Mouse (Mus musculus) intestine, embryonic 16.5 days (tissue): Measurements from ENCODE around the gene Tnr. TPM values are rescaled to one million over a fixed set of nuclear protein-coding genes. Genes with fewer than 3 reads are reported as not detected.

Source experiments
- ATAC-seq: fragments of 200-750 bp; cut with Nextera tagmentation; 2 replicates; pipeline ENCODE4 v1.8.0; 2017; ENCODE audit warnings: moderate TSS enrichment, moderate library complexity
- H3K27ac ChIP-seq: fragments of 300-500 bp; sonication (generic); 2 replicates; pipeline ENCODE4 v1.5.1; 2014; ENCODE audit warnings: mild to moderate bottlenecking, low read length
- H3K27me3 ChIP-seq: fragments of 300-500 bp; sonication (generic); replicated peaks from 2 replicates; pipeline ENCODE4 v1.6.1; 2014; ENCODE audit warnings: low read length, control low read depth, mixed read lengths; ENCODE audit not compliant: control insufficient read depth, insufficient read depth
- H3K36me3 ChIP-seq: fragments of 300-500 bp; sonication (generic); 2 replicates; pipeline ENCODE4 v1.6.1; 2014; ENCODE audit warnings: low read length, control low read depth; ENCODE audit not compliant: control insufficient read depth, insufficient read depth
- H3K4me1 ChIP-seq: fragments of 300-500 bp; sonication (generic); 2 replicates; pipeline ENCODE4 v1.6.1; 2014; ENCODE audit warnings: low read length, control low read depth, mixed read lengths; ENCODE audit not compliant: control insufficient read depth, insufficient read depth
- H3K4me2 ChIP-seq: fragments of 300-500 bp; sonication (generic); 2 replicates; pipeline ENCODE4 v1.6.1; 2014; ENCODE audit warnings: low read depth, low read length, control low read depth
- H3K4me3 ChIP-seq: fragments of 300-500 bp; sonication (generic); 2 replicates; pipeline ENCODE4 v1.5.1; 2014; ENCODE audit warnings: mild to moderate bottlenecking, low read length
- H3K9ac ChIP-seq: fragments of 300-500 bp; sonication (generic); 2 replicates; pipeline ENCODE4 v1.6.1; 2014; ENCODE audit warnings: low read depth, low read length
- H3K9me3 ChIP-seq: fragments of 300-500 bp; sonication (generic); 2 replicates; pipeline ENCODE4 v1.6.1; 2016; ENCODE audit warnings: low read length, control low read depth; ENCODE audit not compliant: control insufficient read depth
- WGBS: fragments of 180-500 bp; shearing (Covaris S2); extraction: QIAGEN DNeasy Blood & Tissue Kit; methylation state at CpG from one replicate; pipeline ENCODE4 v1.1.7; 2014; 5-methylcytosine and 5-hydroxymethylcytosine counted together
- polyA plus RNA-seq: library from polyadenylated mRNA; unstranded; fragments of >200 nt; fragmentation: Nextera tagmentation; extraction: Ambion mirVana; gene quantifications from 2 replicates; pipeline ENCODE4 v1.2.1, GENCODE M21; 2015

Tnr gene
- polyA plus RNA-seq, 1 experiment from 2014 or later = 0.20 TPM

- ATAC-seq = no peak
- 51% methylated on average over 2 of the region's 2 CpGs for WGBS
Measured at GRCm38 (mm10) chr1:159840337-159840736, 316.8 kb downstream of the Tnr start.

GRCm38 (mm10) chr1:159842876-159843275, 319.3 kb downstream of the Tnr start:
- Histone ChIP-seq H3K36me3 (no peaks in the 10 kb centered on the region), H3K4me3 (no peak overlapping the region), H3K27me3 (no peaks in the 10 kb centered on the region), H3K4me1 (no peaks in the 10 kb centered on the region), H3K4me2 (no peak overlapping the region), H3K9me3 (no peaks in the 10 kb centered on the region), H3K27ac (no peak overlapping the region), H3K9ac (no peak overlapping the region)
- no peak for ATAC-seq
- 52% methylated on average over 5 of the region's 5 CpGs for WGBS

More at GRCm38 (mm10) chr1:159840337-159840736, 316.8 kb downstream of the Tnr start:
- no peak overlapping the region for H3K4me2 ChIP-seq
- no peaks in the 10 kb centered on the region for H3K27me3 ChIP-seq
- no peak overlapping the region for H3K27ac ChIP-seq
- H3K9ac ChIP-seq = no peak overlapping the region
- no peaks in the 10 kb centered on the region for H3K9me3 ChIP-seq
- H3K4me1 ChIP-seq = no peaks in the 10 kb centered on the region
- no peaks in the 10 kb centered on the region for H3K36me3 ChIP-seq
- no peak overlapping the region for H3K4me3 ChIP-seq

GRCm38 (mm10) chr1:159852088-159852487, 328.5 kb downstream of the Tnr start:
- no peaks in the 10 kb centered on the region for H3K4me1 ChIP-seq
- no peak overlapping the region for H3K9ac ChIP-seq
- WGBS = 86% methylated on average over 11 of the region's 11 CpGs
- no peaks in the 10 kb centered on the region for H3K27me3 ChIP-seq
- no peak overlapping the region for H3K27ac ChIP-seq
- no peak overlapping the region for H3K4me3 ChIP-seq
- no peak for ATAC-seq
- no peak overlapping the region for H3K4me2 ChIP-seq
- H3K36me3 ChIP-seq = no peaks in the 10 kb centered on the region
- H3K9me3 ChIP-seq = no peaks in the 10 kb centered on the region

- Histone ChIP-seq H3K4me3 (no peak overlapping the region), H3K9me3 (no peaks in the 10 kb centered on the region), H3K4me2 (no peak overlapping the region), H3K9ac (no peak overlapping the region), H3K27me3 (no peaks in the 10 kb centered on the region), H3K27ac (no peak overlapping the region), H3K36me3 (no peaks in the 10 kb centered on the region), H3K4me1 (no peaks in the 10 kb centered on the region)
- WGBS = 85% methylated on average over 1 of the region's 1 CpGs
- no peak for ATAC-seq
Measured at GRCm38 (mm10) chr1:159854261-159854660, 330.7 kb downstream of the Tnr start.

- no peaks in the 10 kb centered on the region for H3K36me3 ChIP-seq
- no peak overlapping the region for H3K27ac ChIP-seq
- WGBS = 65% methylated on average over 3 of the region's 3 CpGs
- no peaks in the 10 kb centered on the region for H3K27me3 ChIP-seq
- no peaks in the 10 kb centered on the region for H3K9me3 ChIP-seq
- H3K4me1 ChIP-seq = no peaks in the 10 kb centered on the region
- ATAC-seq = no peak
- H3K4me3 ChIP-seq = no peak overlapping the region
- H3K4me2 ChIP-seq = no peak overlapping the region
- no peak overlapping the region for H3K9ac ChIP-seq
Measured at GRCm38 (mm10) chr1:159861782-159862474, 338.4 kb downstream of the Tnr start.

- no peaks in the 10 kb centered on the region for H3K36me3 ChIP-seq
- no peaks in the 10 kb centered on the region for H3K27me3 ChIP-seq
- no peak for ATAC-seq
- WGBS = 61% methylated on average over 1 of the region's 1 CpGs
- no peaks in the 10 kb centered on the region for H3K9me3 ChIP-seq
- no peak overlapping the region for H3K4me3 ChIP-seq
- H3K9ac ChIP-seq = no peak overlapping the region
- no peaks in the 10 kb centered on the region for H3K4me1 ChIP-seq
- H3K27ac ChIP-seq = no peak overlapping the region
- no peak overlapping the region for H3K4me2 ChIP-seq
Measured at GRCm38 (mm10) chr1:159865696-159866095, 342.1 kb downstream of the Tnr start.

GRCm38 (mm10) chr1:159869619-159870441, 346.3 kb downstream of the Tnr start:
- H3K36me3 ChIP-seq = no peaks in the 10 kb centered on the region
- H3K27ac ChIP-seq = no peak overlapping the region
- no peaks in the 10 kb centered on the region for H3K27me3 ChIP-seq
- ATAC-seq = no peak
- no peak overlapping the region for H3K4me3 ChIP-seq
- H3K9me3 ChIP-seq = no peaks in the 10 kb centered on the region
- 78% methylated on average over 6 of the region's 6 CpGs for WGBS
- H3K4me2 ChIP-seq = no peak overlapping the region
- no peak overlapping the region for H3K9ac ChIP-seq
- no peaks in the 10 kb centered on the region for H3K4me1 ChIP-seq

- 83% methylated on average over 3 of the region's 3 CpGs for WGBS
- Histone ChIP-seq H3K4me2 (no peak overlapping the region), H3K4me1 (no peaks in the 10 kb centered on the region), H3K9me3 (no peaks in the 10 kb centered on the region), H3K36me3 (no peaks in the 10 kb centered on the region), H3K4me3 (no peak overlapping the region), H3K27me3 (no peaks in the 10 kb centered on the region), H3K9ac (no peak overlapping the region), H3K27ac (no peak overlapping the region)
- ATAC-seq = no peak
Measured at GRCm38 (mm10) chr1:159872866-159873265, 349.3 kb downstream of the Tnr start.

GRCm38 (mm10) chr1:159878681-159879080, 355.1 kb downstream of the Tnr start:
- ATAC-seq = no peak
- WGBS = 55% methylated on average over 3 of the region's 3 CpGs
- no peaks in the 10 kb centered on the region for H3K27me3 ChIP-seq
- no peaks in the 10 kb centered on the region for H3K36me3 ChIP-seq
- no peak overlapping the region for H3K4me3 ChIP-seq
- no peaks in the 10 kb centered on the region for H3K4me1 ChIP-seq
- H3K4me2 ChIP-seq = no peak overlapping the region
- no peak overlapping the region for H3K27ac ChIP-seq
- H3K9me3 ChIP-seq = no peaks in the 10 kb centered on the region
- H3K9ac ChIP-seq = no peak overlapping the region
